ENCODE assay signal across 10 mouse cellular contexts in genomic region chr13:44952393-44953086, GRCm38 (mm10). TPM values are rescaled to one million over a fixed set of nuclear protein-coding genes. Genes with fewer than 3 reads are reported as not detected.
DNase-seq lines count a peak whose midpoint lies in the region; ATAC-seq and TF ChIP-seq lines count a peak whose summit lies in the region.
"Had no signal": no experiment of that assay in that cellular context is flagged by ENCODE, and none has a peak within 500 bp of the region (broad histone marks: within the 10 kb centered on the region; RNA-seq: fewer than 3 reads in every experiment).

No protein-coding gene starts in this region.

- no peaks in the 10 kb centered on the region for H3K9me3 ChIP-seq in forebrain, embryonic 14.5 days (replicated peaks; ENCODE audit: control insufficient read depth, low read length)
- H3K9me3 ChIP-seq in forebrain, embryonic 12.5 days = 0 out of 2 replicates have a peak, but pooled peaks cover 4% of the 10 kb centered on the region
- H3K9me3 ChIP-seq in ES-Bruce4 (replicated peaks; ENCODE audit: control insufficient read depth, insufficient read depth, low read length, poor library complexity, severe bottlenecking) = no peaks in the 10 kb centered on the region
- H3K9me3 ChIP-seq in hindbrain, embryonic 16.5 days (ENCODE audit: control insufficient read depth, low read length) = no peaks in the 10 kb centered on the region
- no peaks in the 10 kb centered on the region for H3K9me3 ChIP-seq in forebrain, embryonic 13.5 days (replicated peaks)
- H3K9me3 ChIP-seq: embryonic facial prominence, embryonic 13.5 days had no signal

- WGBS in forebrain, embryonic 14.5 days = 79% methylated on average over 10 of the region's 10 CpGs
- WGBS in forebrain, embryonic 12.5 days = 72% methylated on average over 10 of the region's 10 CpGs
- 78% methylated on average over 10 of the region's 10 CpGs for WGBS in hindbrain, embryonic 16.5 days
- WGBS in forebrain, embryonic 13.5 days = 79% methylated on average over 10 of the region's 10 CpGs

- no peak for ATAC-seq in forebrain, embryonic 14.5 days
- ATAC-seq in forebrain, embryonic 12.5 days (ENCODE audit: low FRiP score) = no peak
- no peak for ATAC-seq in hindbrain, embryonic 16.5 days
- ATAC-seq in forebrain, embryonic 13.5 days = no peak

- H3K4me1 ChIP-seq in forebrain, embryonic 14.5 days (ENCODE audit: control insufficient read depth, insufficient read depth, low read length) = peaks cover 6% of the 10 kb centered on the region
- H3K4me1 ChIP-seq in forebrain, embryonic 12.5 days = peaks cover 5% of the 10 kb centered on the region
- no peaks in the 10 kb centered on the region for H3K4me1 ChIP-seq in ES-Bruce4 (ENCODE audit: control insufficient read depth, insufficient read depth, low read length)
- peaks cover 5% of the 10 kb centered on the region for H3K4me1 ChIP-seq in hindbrain, embryonic 16.5 days (ENCODE audit: control insufficient read depth, insufficient read depth, low read depth, low read length)
- H3K4me1 ChIP-seq in forebrain, embryonic 13.5 days = peaks cover 10% of the 10 kb centered on the region

- H3K9ac ChIP-seq in forebrain, embryonic 14.5 days (ENCODE audit: low read length) = no peak overlapping the region
- H3K9ac ChIP-seq in forebrain, embryonic 12.5 days = no peak overlapping the region
- H3K9ac ChIP-seq in ES-Bruce4 (ENCODE audit: low read depth, poor library complexity, severe bottlenecking) = no peak overlapping the region; the same call in 1 of the 2 replicates
- no peak overlapping the region for H3K9ac ChIP-seq in hindbrain, embryonic 16.5 days (ENCODE audit: low read depth, low read length)
- no peak overlapping the region for H3K9ac ChIP-seq in forebrain, embryonic 13.5 days
- H3K9ac ChIP-seq: embryonic facial prominence, embryonic 13.5 days had no signal

- H3K4me3 ChIP-seq in forebrain, embryonic 14.5 days (ENCODE audit: low read depth, low read length) = no peak overlapping the region
- H3K4me3 ChIP-seq in forebrain, embryonic 12.5 days (replicated peaks) = no peak overlapping the region
- H3K4me3 ChIP-seq in ES-Bruce4 (ENCODE audit: low read depth, low read length) = no peak overlapping the region
- H3K4me3 ChIP-seq in hindbrain, embryonic 16.5 days (ENCODE audit: low read length) = no peak overlapping the region
- H3K4me3 ChIP-seq in forebrain, embryonic 13.5 days = no peak overlapping the region
- H3K4me3 ChIP-seq: embryonic facial prominence, embryonic 13.5 days had no signal

- no peak overlapping the region for H3K4me2 ChIP-seq in forebrain, embryonic 14.5 days (ENCODE audit: low read length)
- no peak overlapping the region for H3K4me2 ChIP-seq in forebrain, embryonic 12.5 days
- H3K4me2 ChIP-seq in hindbrain, embryonic 16.5 days (ENCODE audit: low read length) = no peak overlapping the region
- no peak overlapping the region for H3K4me2 ChIP-seq in forebrain, embryonic 13.5 days
- H3K4me2 ChIP-seq: embryonic facial prominence, embryonic 13.5 days had no signal

- TF ChIP-seq POLR2A in ES-Bruce4 (IDR thresholded peaks at IDR 0.05; ENCODE audit: insufficient read depth, low read length) = no peak

- no peak overlapping the region for H3K27ac ChIP-seq in forebrain, embryonic 14.5 days (ENCODE audit: low read depth, low read length)
- no peak overlapping the region for H3K27ac ChIP-seq in forebrain, embryonic 12.5 days
- H3K27ac ChIP-seq in ES-Bruce4 (ENCODE audit: insufficient read depth, low read length) = no peak overlapping the region
- no peak overlapping the region for H3K27ac ChIP-seq in hindbrain, embryonic 16.5 days (ENCODE audit: low read depth, low read length)
- H3K27ac ChIP-seq in forebrain, embryonic 13.5 days = no peak overlapping the region
- H3K27ac ChIP-seq: embryonic facial prominence, embryonic 13.5 days had no signal

- no peaks in the 10 kb centered on the region for H3K27me3 ChIP-seq in forebrain, embryonic 14.5 days (replicated peaks; ENCODE audit: control insufficient read depth, insufficient read depth, low read length)
- no peaks in the 10 kb centered on the region for H3K27me3 ChIP-seq in forebrain, embryonic 12.5 days
- H3K27me3 ChIP-seq in ES-Bruce4 (ENCODE audit: control insufficient read depth, insufficient read depth, low read length, poor library complexity, severe bottlenecking) = no peaks in the 10 kb centered on the region
- H3K27me3 ChIP-seq in hindbrain, embryonic 16.5 days (replicated peaks; ENCODE audit: control insufficient read depth, insufficient read depth, low read length) = no peaks in the 10 kb centered on the region
- H3K27me3 ChIP-seq in forebrain, embryonic 13.5 days = no peaks in the 10 kb centered on the region
- H3K27me3 ChIP-seq: embryonic facial prominence, embryonic 13.5 days had no signal

- intact Hi-C loops in left cerebral cortex, postnatal 25 days (cut with DNase I) = no loop called here

- DNase-seq in forebrain, embryonic 14.5 days (ENCODE audit: low spot score) = peak; percentile 31
- DNase-seq in heart, adult 9 months (ENCODE audit: low spot score in 2 of 2) = peak; percentile 53 to 63
- peak; percentile 40 for DNase-seq in lung, postnatal 10 days
- no peak for DNase-seq in left cerebral cortex, postnatal 25 days (ENCODE audit: low spot score in 2 of 2)
- DNase-seq: left cerebral cortex, postnatal 4 days had no signal

- no peak for TF ChIP-seq EP300 in ES-Bruce4 (IDR thresholded peaks at IDR 0.05; ENCODE audit: insufficient read depth, low read depth, low read length)

- TF ChIP-seq CTCF in ES-Bruce4 (IDR thresholded peaks at IDR 0.05; ENCODE audit: low read depth, low read length) = peak; percentile 30

- no peaks in the 10 kb centered on the region for H3K36me3 ChIP-seq in forebrain, embryonic 14.5 days (ENCODE audit: control insufficient read depth, insufficient read depth, low read length)
- H3K36me3 ChIP-seq in forebrain, embryonic 12.5 days (replicated peaks) = no peaks in the 10 kb centered on the region; the same call in 1 of the 2 replicates
- H3K36me3 ChIP-seq in ES-Bruce4 (ENCODE audit: control insufficient read depth, insufficient read depth, low read length, poor library complexity, severe bottlenecking) = no peaks in the 10 kb centered on the region
- no peaks in the 10 kb centered on the region for H3K36me3 ChIP-seq in hindbrain, embryonic 16.5 days (ENCODE audit: control insufficient read depth, insufficient read depth, low read length)
- no peaks in the 10 kb centered on the region for H3K36me3 ChIP-seq in forebrain, embryonic 13.5 days (ENCODE audit: poor library complexity, severe bottlenecking)

RNA-seq across cellular contexts. Expression of gene Dtnbp1, which starts 49.4 kb away (rescaled TPM):
- polyA plus RNA-seq in forebrain, embryonic 14.5 days (2014; fragmentation: Nextera tagmentation; extraction: Ambion mirVana) = 114 and 122 TPM in 2 replicates
- 86.7 and 87.1 TPM in 2 replicates for polyA plus RNA-seq in forebrain, embryonic 12.5 days (2016; fragmentation: Nextera tagmentation; extraction: Ambion mirVana)
- 15.9 and 21.6 TPM in 2 replicates for polyA plus RNA-seq in ES-Bruce4 (2011; ENCODE audit: insufficient read depth, insufficient read length, low read depth, missing spikeins)
- 10 to 100 TPM; 82.4 to 89.3 TPM for total RNA-seq in left cerebral cortex, postnatal 25 days (2021)
- 128 and 133 TPM in 2 replicates for polyA plus RNA-seq in hindbrain, embryonic 16.5 days (2015; fragmentation: Nextera tagmentation; extraction: Ambion mirVana)
- 95.4 and 104 TPM in 2 replicates for polyA plus RNA-seq in forebrain, embryonic 13.5 days (2015; fragmentation: Nextera tagmentation; extraction: Ambion mirVana)

Comparison
In these comparisons a context has a peak if more than half of its experiments do, and no peak if none do; other contexts are left out.
1. DNase-seq: peak in forebrain, embryonic 14.5 days (single experiment), heart, adult 9 months (2 of 2) and lung, postnatal 10 days (single experiment); none in left cerebral cortex, postnatal 25 days (0 of 2).